Mouse (Mus musculus) midbrain, embryonic 11.5 days (tissue): ENCODE measurements at regions not wholly inside any gene's neighbourhood (a gene's known extent, or its start where the extent isn't known, plus 50 kb on each side); places are given as distances from the start of the nearest gene placed in this dataset.

Experiments used
- ATAC-seq: fragments of 200-750 bp; cut with Nextera tagmentation; 2 replicates; pipeline ENCODE4 v1.8.0; 2017; ENCODE audit warnings: moderate TSS enrichment, moderate library complexity; ENCODE audit not compliant: low FRiP score
- DNase-seq: peaks from one replicate; pipeline ENCODE4 v3.0.0; 2015; ENCODE audit warnings: low spot score; ENCODE audit errors: missing footprints
- H3K27ac ChIP-seq: fragments of 300-500 bp; sonication (generic); 2 replicates; pipeline ENCODE4 v1.5.1; 2014; ENCODE audit warnings: low read depth, low read length
- H3K27me3 ChIP-seq: fragments of 300-500 bp; sonication (generic); 2 replicates; pipeline ENCODE4 v1.6.1; 2014; ENCODE audit warnings: mild to moderate bottlenecking, low read length, moderate library complexity, mixed read lengths; ENCODE audit not compliant: control insufficient read depth, insufficient read depth
- H3K36me3 ChIP-seq: fragments of 300-500 bp; sonication (generic); 2 replicates; pipeline ENCODE4 v1.6.1; 2014; ENCODE audit warnings: mild to moderate bottlenecking, low read length, moderate library complexity, mixed read lengths; ENCODE audit not compliant: control insufficient read depth, insufficient read depth
- H3K4me1 ChIP-seq: fragments of 300-500 bp; sonication (generic); 2 replicates; pipeline ENCODE4 v1.6.1; 2014; ENCODE audit warnings: low read length; ENCODE audit not compliant: control insufficient read depth, insufficient read depth
- H3K4me2 ChIP-seq: fragments of 300-500 bp; sonication (generic); 2 replicates; pipeline ENCODE4 v1.6.1; 2014; ENCODE audit warnings: mild to moderate bottlenecking, moderate library complexity
- H3K4me3 ChIP-seq: fragments of 300-500 bp; sonication (generic); 2 replicates; pipeline ENCODE4 v1.5.1; 2014; ENCODE audit warnings: low read depth, low read length
- H3K9ac ChIP-seq: fragments of 300-500 bp; sonication (generic); 2 replicates; pipeline ENCODE4 v1.6.1; 2014; ENCODE audit warnings: low read length
- H3K9me3 ChIP-seq: fragments of 300-500 bp; sonication (generic); 2 replicates; pipeline ENCODE4 v1.6.1; 2016; ENCODE audit warnings: low read length; ENCODE audit not compliant: control insufficient read depth
- WGBS: fragments of 180-500 bp; shearing (Covaris S2); extraction: QIAGEN DNeasy Blood & Tissue Kit; methylation state at CpG from one replicate; pipeline ENCODE4 v1.1.7; 2014; 5-methylcytosine and 5-hydroxymethylcytosine counted together

DNA sequence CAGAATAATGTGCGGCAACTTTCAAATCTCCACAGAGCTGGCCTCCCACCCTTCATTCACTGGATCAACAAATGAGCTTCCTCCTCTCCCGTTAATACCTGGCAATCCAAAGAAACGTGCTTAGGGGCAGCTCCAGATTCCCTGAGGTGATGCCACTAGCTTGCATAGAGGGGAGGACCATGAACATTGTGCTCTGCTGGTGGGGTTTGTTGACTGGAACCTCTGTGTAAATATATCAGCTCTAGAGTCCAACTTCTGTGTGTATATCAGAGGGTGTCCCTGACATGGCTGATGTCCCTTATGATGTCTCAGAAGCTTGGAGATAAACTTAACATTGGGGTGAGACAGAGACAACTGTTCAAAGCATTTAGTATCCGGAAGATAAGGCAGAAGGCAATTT, 209.6 kb upstream of the Prep start:
- WGBS: 82% methylated on average over 4 of the region's 4 CpGs
- H3K36me3 ChIP-seq: no peaks in the 10 kb centered on the region
- H3K27ac ChIP-seq: no peak overlapping the region
- no peaks in the 10 kb centered on the region for H3K27me3 ChIP-seq
- DNase-seq (peak; percentile 70), ATAC-seq (no peak)
- no peak overlapping the region for H3K4me2 ChIP-seq
- H3K9ac ChIP-seq: no peak overlapping the region
- no peaks in the 10 kb centered on the region for H3K9me3 ChIP-seq
- no peak overlapping the region for H3K4me3 ChIP-seq
- no peaks in the 10 kb centered on the region for H3K4me1 ChIP-seq

- DNase-seq (no peak), ATAC-seq (no peak)
- Histone ChIP-seq H3K4me2 (no peak overlapping the region), H3K9ac (no peak overlapping the region), H3K4me3 (no peak overlapping the region), H3K27ac (no peak overlapping the region), H3K4me1 (no peaks in the 10 kb centered on the region), H3K27me3 (no peaks in the 10 kb centered on the region), H3K36me3 (no peaks in the 10 kb centered on the region), H3K9me3 (no peaks in the 10 kb centered on the region)
- 96% methylated on average over 4 of the region's 4 CpGs for WGBS
Measured at GRCm38 (mm10) chr10:44854109-44854508, 212.9 kb upstream of the Prep start.

GRCm38 (mm10) chr10:44849016-44849415, 218.0 kb upstream of the Prep start:
- no peaks in the 10 kb centered on the region for H3K27me3 ChIP-seq
- no peaks in the 10 kb centered on the region for H3K36me3 ChIP-seq
- peaks cover 5% of the 10 kb centered on the region for H3K4me1 ChIP-seq
- no peak overlapping the region for H3K4me2 ChIP-seq
- no peak overlapping the region for H3K9ac ChIP-seq
- ATAC-seq: no peak
- H3K4me3 ChIP-seq: no peak overlapping the region
- no peak overlapping the region for H3K27ac ChIP-seq
- 88% methylated on average over 4 of the region's 4 CpGs for WGBS
- H3K9me3 ChIP-seq: no peaks in the 10 kb centered on the region
- no peak for DNase-seq

DNA sequence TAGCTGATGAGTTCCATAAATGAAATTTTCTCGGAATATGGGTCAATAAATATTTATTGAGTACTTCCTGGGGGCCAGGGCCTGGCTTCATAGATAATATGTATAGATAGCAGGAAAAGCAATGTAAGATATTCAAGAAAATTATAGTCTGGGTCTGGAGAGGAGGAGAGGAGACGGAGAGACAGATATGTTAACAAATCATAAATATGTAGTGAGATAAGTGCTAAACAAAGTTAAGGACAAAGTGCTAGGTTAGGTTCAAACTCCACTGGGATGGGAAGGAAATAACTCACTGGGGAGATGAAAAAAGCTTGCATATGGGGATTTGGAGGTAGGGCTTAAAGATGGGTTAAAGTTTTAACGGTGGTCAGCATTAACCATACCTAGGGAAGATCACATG, 220.2 kb upstream of the Prep start:
- H3K9ac ChIP-seq: no peak overlapping the region
- ATAC-seq: no peak
- no peak overlapping the region for H3K27ac ChIP-seq
- peaks cover 5% of the 10 kb centered on the region for H3K4me1 ChIP-seq
- no peak for DNase-seq
- H3K27me3 ChIP-seq: no peaks in the 10 kb centered on the region
- no peak overlapping the region for H3K4me2 ChIP-seq
- no peak overlapping the region for H3K4me3 ChIP-seq
- 92% methylated on average over 3 of the region's 3 CpGs for WGBS
- no peaks in the 10 kb centered on the region for H3K36me3 ChIP-seq
- H3K9me3 ChIP-seq: no peaks in the 10 kb centered on the region

- H3K9me3 ChIP-seq: no peaks in the 10 kb centered on the region
- ATAC-seq (peak; percentile 22; the same call in 1 of the 2 replicates), DNase-seq (peak; percentile 86)
Measured at GRCm38 (mm10) chr10:44846149-44846548, 220.9 kb upstream of the Prep start.

GRCm38 (mm10) chr10:44840449-44840848, 226.6 kb upstream of the Prep start:
- Histone ChIP-seq H3K4me3 (no peak overlapping the region), H3K9me3 (no peaks in the 10 kb centered on the region), H3K27me3 (no peaks in the 10 kb centered on the region), H3K27ac (no peak overlapping the region), H3K4me2 (no peak overlapping the region), H3K9ac (no peak overlapping the region), H3K4me1 (no peaks in the 10 kb centered on the region), H3K36me3 (no peaks in the 10 kb centered on the region)
- WGBS: 89% methylated on average over 2 of the region's 2 CpGs
- DNase-seq (no peak), ATAC-seq (no peak)

More at GRCm38 (mm10) chr10:44846149-44846548, 220.9 kb upstream of the Prep start:
- Histone ChIP-seq H3K4me1 (peaks cover 5% of the 10 kb centered on the region), H3K9ac (no peak overlapping the region), H3K27me3 (no peaks in the 10 kb centered on the region), H3K4me2 (no peak overlapping the region), H3K27ac (no peak overlapping the region), H3K36me3 (no peaks in the 10 kb centered on the region), H3K4me3 (no peak overlapping the region)
- WGBS: 7% methylated on average over 2 of the region's 2 CpGs

DNA sequence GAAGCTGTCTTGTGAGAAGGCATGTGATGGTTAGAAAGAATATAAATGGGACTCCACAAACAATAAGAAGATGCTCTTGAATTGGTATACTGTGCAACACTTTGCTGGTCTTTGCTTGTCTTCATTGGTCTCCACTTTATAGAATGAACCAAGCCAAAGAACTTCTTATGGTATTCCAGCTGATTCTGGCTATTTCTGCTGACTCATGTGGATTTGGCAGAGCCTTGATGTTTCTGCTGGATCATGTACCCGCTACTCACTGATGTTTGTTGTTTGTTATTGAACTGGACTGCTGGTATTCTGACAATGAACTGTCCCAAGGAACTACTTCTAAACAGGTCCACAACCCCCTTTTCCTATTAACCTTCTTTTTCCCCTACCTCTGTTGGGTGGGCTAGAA, 234.5 kb upstream of the Prep start:
- DNase-seq: no peak
- Histone ChIP-seq H3K27me3 (no peaks in the 10 kb centered on the region), H3K36me3 (no peaks in the 10 kb centered on the region), H3K4me2 (no peak overlapping the region), H3K4me1 (no peaks in the 10 kb centered on the region), H3K4me3 (no peak overlapping the region), H3K9me3 (no peaks in the 10 kb centered on the region), H3K27ac (no peak overlapping the region), H3K9ac (no peak overlapping the region)
- 90% methylated on average over 1 of the region's 1 CpGs for WGBS
- ATAC-seq: no peak

DNA sequence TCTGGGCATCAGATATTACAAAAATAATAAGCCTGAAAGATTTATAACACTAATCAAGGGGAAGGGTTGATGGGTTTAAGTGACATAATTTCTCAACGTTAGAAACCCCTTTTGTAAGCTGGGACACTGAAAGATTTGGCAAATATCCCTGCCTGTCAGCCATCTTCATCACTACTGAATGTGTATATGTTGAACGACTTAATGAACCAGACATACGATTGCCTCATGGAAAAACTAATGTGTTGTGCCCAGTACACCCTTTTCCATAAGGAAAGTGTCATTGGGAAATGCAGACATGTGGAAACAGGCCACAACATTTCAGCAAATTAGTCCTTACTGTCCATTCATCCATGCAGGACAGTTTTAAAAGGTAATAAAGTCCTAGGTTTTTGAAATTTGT, 240.7 kb upstream of the Prep start:
- Histone ChIP-seq H3K4me3 (no peak overlapping the region), H3K27me3 (no peaks in the 10 kb centered on the region), H3K36me3 (no peaks in the 10 kb centered on the region), H3K4me2 (no peak overlapping the region), H3K27ac (no peak overlapping the region), H3K9me3 (no peaks in the 10 kb centered on the region), H3K4me1 (no peaks in the 10 kb centered on the region), H3K9ac (no peak overlapping the region)
- 88% methylated on average over 3 of the region's 3 CpGs for WGBS
- DNase-seq: no peak
- no peak for ATAC-seq

GRCm38 (mm10) chr10:44821666-44822065, 245.3 kb upstream of the Prep start:
- WGBS: 85% methylated on average over 3 of the region's 3 CpGs
- no peaks in the 10 kb centered on the region for H3K27me3 ChIP-seq
- no peaks in the 10 kb centered on the region for H3K4me1 ChIP-seq
- H3K4me2 ChIP-seq: no peak overlapping the region
- H3K4me3 ChIP-seq: no peak overlapping the region
- H3K27ac ChIP-seq: no peak overlapping the region
- DNase-seq: no peak
- no peaks in the 10 kb centered on the region for H3K36me3 ChIP-seq
- H3K9ac ChIP-seq: no peak overlapping the region
- ATAC-seq: no peak
- no peaks in the 10 kb centered on the region for H3K9me3 ChIP-seq

GRCm38 (mm10) chr10:44820379-44820778, 246.6 kb upstream of the Prep start:
- H3K4me1 ChIP-seq: no peaks in the 10 kb centered on the region
- H3K27ac ChIP-seq: no peak overlapping the region
- no peaks in the 10 kb centered on the region for H3K36me3 ChIP-seq
- no peak overlapping the region for H3K9ac ChIP-seq
- ATAC-seq: no peak
- no peaks in the 10 kb centered on the region for H3K9me3 ChIP-seq
- DNase-seq: no peak
- WGBS: 77% methylated on average over 2 of the region's 2 CpGs
- no peak overlapping the region for H3K4me3 ChIP-seq
- no peak overlapping the region for H3K4me2 ChIP-seq
- H3K27me3 ChIP-seq: no peaks in the 10 kb centered on the region
